Mouse (Mus musculus): ENCODE data around the gene Hmgb1. TPM values are rescaled to one million over a fixed set of nuclear protein-coding genes. Genes with fewer than 3 reads are reported as not detected.

The Hmgb1 gene
- total and polyA plus RNA-seq, 3 experiments, result 227 to 899 (median 288) TPM

GRCm38 (mm10) chr5:149162890-149163289 is 21.4 kb downstream of the Hmgb1 start:
- no peak for TF ChIP-seq JUN (IDR thresholded peaks at IDR 0.05; ENCODE audit: insufficient read depth, low read depth, low read length)
- TF ChIP-seq ZC3H11A (IDR thresholded peaks at IDR 0.05; ENCODE audit: low read depth, low read length), result no peak
- TF ChIP-seq RAD21 (IDR thresholded peaks at IDR 0.05; ENCODE audit: low read depth, low read length), result no peak
- no peak for TF ChIP-seq CTCF (conservative IDR thresholded peaks at IDR 0.05 in 1 of 2, IDR thresholded peaks at IDR 0.05 in 1 of 2; ENCODE audit: low read depth in 2 of 2, low read length in 2 of 2)
- TF ChIP-seq BHLHE40 (IDR thresholded peaks at IDR 0.05; ENCODE audit: low read depth, low read length), result peak; percentile 23; the same call in 1 of the 2 replicates
- TF ChIP-seq NRF1 (IDR thresholded peaks at IDR 0.05; ENCODE audit: low read depth, low read length), result peak; percentile 50; the same call in 1 of the 2 replicates
- no peak for TF ChIP-seq CHD2 (IDR thresholded peaks at IDR 0.05; ENCODE audit: low read length)
- TF ChIP-seq SMC3 (IDR thresholded peaks at IDR 0.05; ENCODE audit: low read depth, low read length), result no peak
- TF ChIP-seq ZMIZ1 (IDR thresholded peaks at IDR 0.05; ENCODE audit: low read depth, low read length), result no peak
- TF ChIP-seq ETS1 (conservative IDR thresholded peaks at IDR 0.05; ENCODE audit: low read depth, low read length), result no peak
- no peak overlapping the region for H3K4me3 ChIP-seq (replicated peaks in 1 of 3; ENCODE audit: low read depth in 2 of 3, low read length in 2 of 3, poor library complexity in 1 of 3)
- H3K27ac ChIP-seq (ENCODE audit: insufficient read depth, low read depth), result no peak overlapping the region
- no peaks in the 10 kb centered on the region for H3K27me3 ChIP-seq (replicated peaks)
- H3K36me3 ChIP-seq (replicated peaks in 1 of 2; ENCODE audit: control insufficient read depth in 1 of 2, insufficient read depth in 1 of 2, low read length in 1 of 2), result no peaks in the 10 kb centered on the region
- DNase-seq (ENCODE audit: extremely low read depth), result peak; percentile 53
- no peaks in the 10 kb centered on the region for H3K79me2 ChIP-seq (replicated peaks; ENCODE audit: control insufficient read depth, extremely low read depth, insufficient read depth, poor library complexity, severe bottlenecking)
- in situ Hi-C loops (cut with MboI; ENCODE audit: low pct_ligation_motif_present, low pct_unique_long_range_greater_than_20kb, low sequenced_read_pairs), result no loop called here
- H3K9me3 ChIP-seq (replicated peaks; ENCODE audit: low read length), result no peaks in the 10 kb centered on the region
- no peak overlapping the region for H3K9ac ChIP-seq (ENCODE audit: insufficient read depth, low read depth)
- H3K4me1 ChIP-seq (ENCODE audit: control insufficient read depth in 1 of 2, insufficient read depth in 2 of 2), result peaks cover 4 to 35% of the 10 kb centered on the region in 2 experiments; a peak in 3 of 4 replicates
- dilution Hi-C loops (cut with MboI; ENCODE audit: extremely low pct_ligation_motif_present, extremely low pct_unique_long_range_greater_than_20kb, low sequenced_read_pairs), result no loop called here
- H3K4me2 ChIP-seq (ENCODE audit: insufficient read depth, low read depth, poor library complexity, severe bottlenecking), result 0 out of 2 replicates have a peak overlapping the region, but pooled peaks have one; percentile 24

GRCm38 (mm10) chr5:149160469-149160868 is 23.8 kb downstream of the Hmgb1 start:
- peak; percentile 29 for DNase-seq (ENCODE audit: extremely low read depth)
- Histone ChIP-seq H3K79me2 (replicated peaks; ENCODE audit: control insufficient read depth, extremely low read depth, insufficient read depth, poor library complexity, severe bottlenecking) (no peaks in the 10 kb centered on the region), H3K4me1 (ENCODE audit: control insufficient read depth in 1 of 2, insufficient read depth in 2 of 2) (peaks cover 4 to 35% of the 10 kb centered on the region in 2 experiments; a peak in 3 of 4 replicates), H3K27me3 (replicated peaks) (no peaks in the 10 kb centered on the region), H3K9ac (ENCODE audit: insufficient read depth, low read depth) (no peak overlapping the region), H3K27ac (ENCODE audit: insufficient read depth, low read depth) (no peak overlapping the region), H3K4me2 (ENCODE audit: insufficient read depth, low read depth, poor library complexity, severe bottlenecking) (no peak overlapping the region), H3K4me3 (replicated peaks in 1 of 3; ENCODE audit: low read depth in 2 of 3, low read length in 2 of 3, poor library complexity in 1 of 3) (no peak overlapping the region), H3K36me3 (replicated peaks in 1 of 2; ENCODE audit: control insufficient read depth in 1 of 2, insufficient read depth in 1 of 2, low read length in 1 of 2) (no peaks in the 10 kb centered on the region), H3K9me3 (replicated peaks; ENCODE audit: low read length) (no peaks in the 10 kb centered on the region)
- in situ Hi-C loops (cut with MboI; ENCODE audit: low pct_ligation_motif_present, low pct_unique_long_range_greater_than_20kb, low sequenced_read_pairs) (no loop called here), dilution Hi-C loops (cut with MboI; ENCODE audit: extremely low pct_ligation_motif_present, extremely low pct_unique_long_range_greater_than_20kb, low sequenced_read_pairs) (no loop called here)
- TF ChIP-seq UBTF (IDR thresholded peaks at IDR 0.05; ENCODE audit: low read depth, low read length), result no peak
- no peak for TF ChIP-seq NRF1 (IDR thresholded peaks at IDR 0.05; ENCODE audit: low read depth, low read length)
- TF ChIP-seq ELF1 (IDR thresholded peaks at IDR 0.05; ENCODE audit: low read depth, low read length), result no peak
- TF ChIP-seq GABPA (IDR thresholded peaks at IDR 0.05; ENCODE audit: insufficient replicate concordance, low read depth, low read length), result no peak
- TF ChIP-seq MYC (IDR thresholded peaks at IDR 0.05; ENCODE audit: low read depth, low read length), result no peak
- no peak for TF ChIP-seq TBP (conservative IDR thresholded peaks at IDR 0.05; ENCODE audit: low read depth, low read length)
- no peak for TF ChIP-seq HCFC1 (IDR thresholded peaks at IDR 0.05; ENCODE audit: low read depth, low read length)
- no peak for TF ChIP-seq ZKSCAN1 (IDR thresholded peaks at IDR 0.05; ENCODE audit: borderline replicate concordance, low read depth, low read length)
- no peak for TF ChIP-seq JUN (IDR thresholded peaks at IDR 0.05; ENCODE audit: insufficient read depth, low read depth, low read length)
- TF ChIP-seq ZC3H11A (IDR thresholded peaks at IDR 0.05; ENCODE audit: low read depth, low read length), result no peak
- no peak for TF ChIP-seq BHLHE40 (IDR thresholded peaks at IDR 0.05; ENCODE audit: low read depth, low read length)
- no peak for TF ChIP-seq KAT2A (IDR thresholded peaks at IDR 0.05; ENCODE audit: insufficient replicate concordance, low read length)
- no peak for TF ChIP-seq MAX (IDR thresholded peaks at IDR 0.05; ENCODE audit: low read length)
- TF ChIP-seq CHD2 (IDR thresholded peaks at IDR 0.05; ENCODE audit: low read length), result no peak
- no peak for TF ChIP-seq TCF12 (IDR thresholded peaks at IDR 0.05; ENCODE audit: low read depth, low read length)
- no peak for TF ChIP-seq USF2 (conservative IDR thresholded peaks at IDR 0.05; ENCODE audit: low read depth, low read length)
- no peak for TF ChIP-seq CTCF (conservative IDR thresholded peaks at IDR 0.05 in 1 of 2, IDR thresholded peaks at IDR 0.05 in 1 of 2; ENCODE audit: low read depth in 2 of 2, low read length in 2 of 2)
- no peak for TF ChIP-seq JUND (conservative IDR thresholded peaks at IDR 0.05; ENCODE audit: low read depth, low read length)
- TF ChIP-seq PAX5 (IDR thresholded peaks at IDR 0.05; ENCODE audit: low read length), result no peak

Data from CH12.LX (cell line).